Mouse (Mus musculus) liver, postnatal 0 days (tissue): Measurements from ENCODE around the gene Dnajb12. TPM values are rescaled to one million over a fixed set of nuclear protein-coding genes. Genes with fewer than 3 reads are reported as not detected.

Source experiments
- ATAC-seq: fragments of 200-750 bp; cut with Nextera tagmentation; 2 replicates; pipeline ENCODE4 v1.8.0; 2017; ENCODE audit warnings: mild to moderate bottlenecking, moderate library complexity
- DNase-seq: peaks from one replicate; pipeline ENCODE4 v3.0.0-alpha.2; 2016
- H3K27ac ChIP-seq: fragments of 300-500 bp; sonication (generic); 2 replicates; pipeline ENCODE4 v1.5.1; 2014; ENCODE audit warnings: antibody characterized with exemption, moderate library complexity, mild to moderate bottlenecking, low read depth
- H3K27me3 ChIP-seq: fragments of 300-500 bp; sonication (generic); 2 replicates; pipeline ENCODE4 v1.6.1; 2014; ENCODE audit warnings: low read length, control low read depth, mixed read lengths; ENCODE audit not compliant: insufficient read depth
- H3K36me3 ChIP-seq: fragments of 300-500 bp; sonication (generic); replicated peaks from 2 replicates; pipeline ENCODE4 v1.6.1; 2014; ENCODE audit warnings: mild to moderate bottlenecking, control low read depth, low read length, moderate library complexity, mixed read lengths; ENCODE audit not compliant: insufficient read depth
- H3K4me1 ChIP-seq: fragments of 300-500 bp; sonication (generic); 2 replicates; pipeline ENCODE4 v1.6.1; 2014; ENCODE audit warnings: antibody characterized with exemption, mild to moderate bottlenecking, control low read depth; ENCODE audit not compliant: insufficient read depth
- H3K4me2 ChIP-seq: fragments of 300-500 bp; sonication (generic); 2 replicates; pipeline ENCODE4 v1.6.1; 2014; ENCODE audit warnings: low read depth, mild to moderate bottlenecking, low read length, moderate library complexity, mixed read lengths
- H3K4me3 ChIP-seq: fragments of 300-500 bp; sonication (generic); 2 replicates; pipeline ENCODE4 v1.5.1; 2014; ENCODE audit warnings: low read depth, low read length
- H3K9ac ChIP-seq: fragments of 300-500 bp; sonication (generic); replicated peaks from 2 replicates; pipeline ENCODE4 v1.6.1; 2014; ENCODE audit warnings: mild to moderate bottlenecking, moderate library complexity
- H3K9me3 ChIP-seq: fragments of 300-500 bp; sonication (generic); 2 replicates; pipeline ENCODE4 v1.6.1; 2016; ENCODE audit warnings: mild to moderate bottlenecking, control low read depth, low read length, mixed read lengths
- CTCF ChIP-seq: sonication (generic); IDR thresholded peaks from 2 replicates; pipeline ENCODE4 v1.5.1; 2016; ENCODE audit warnings: antibody characterized with exemption, low read depth
- EP300 ChIP-seq: IDR thresholded peaks from 2 replicates; pipeline ENCODE4 v1.6.1; 2016; ENCODE audit warnings: antibody characterized with exemption, low read depth, mild to moderate bottlenecking
- WGBS: fragments of 180-500 bp; shearing (Covaris S2); extraction: QIAGEN DNeasy Blood & Tissue Kit; methylation state at CpG from one replicate; pipeline ENCODE4 v1.1.7; 2014; ENCODE audit not compliant: insufficient replicate concordance; 5-methylcytosine and 5-hydroxymethylcytosine counted together
- polyA plus RNA-seq: library from polyadenylated mRNA; unstranded; fragments of >200 nt; fragmentation: Nextera tagmentation; extraction: Ambion mirVana; gene quantifications from 2 replicates; pipeline ENCODE4 v1.2.1, GENCODE M21; 2015

Dnajb12 gene
- polyA plus RNA-seq, 1 experiment from 2014 or later, result 17.0 TPM

DNA sequence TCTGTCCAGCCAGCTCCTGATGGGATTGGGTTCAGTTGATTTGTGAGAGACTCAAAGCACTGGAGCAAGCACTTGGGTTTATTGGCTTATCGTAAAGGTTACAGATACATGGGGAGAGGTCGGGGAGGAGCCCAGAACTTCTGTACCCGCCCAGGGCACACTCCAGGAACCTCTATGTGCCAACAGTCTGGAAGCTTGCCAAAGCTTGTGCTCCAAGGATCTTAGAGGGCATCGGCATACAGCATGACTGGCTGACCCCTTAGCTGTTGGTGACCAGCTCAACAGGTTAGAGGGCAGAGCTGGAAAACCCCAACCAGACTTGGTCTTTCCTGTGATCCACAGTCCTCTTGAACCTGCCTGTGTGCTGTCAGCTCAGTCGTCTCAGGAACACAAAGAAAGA is 22.2 kb upstream of the Dnajb12 start:
- H3K4me2 ChIP-seq, result no peak overlapping the region
- H3K4me1 ChIP-seq, result no peaks in the 10 kb centered on the region
- DNase-seq (no peak), ATAC-seq (no peak)
- TF ChIP-seq EP300, result no peak
- no peak for TF ChIP-seq CTCF
- H3K27me3 ChIP-seq, result no peaks in the 10 kb centered on the region
- H3K27ac ChIP-seq, result no peak overlapping the region
- H3K4me3 ChIP-seq, result no peak overlapping the region
- H3K9ac ChIP-seq, result no peak overlapping the region
- no peaks in the 10 kb centered on the region; the same call in 1 of the 2 replicates for H3K36me3 ChIP-seq
- no peaks in the 10 kb centered on the region for H3K9me3 ChIP-seq
- 79% methylated on average over 5 of the region's 5 CpGs for WGBS

DNA sequence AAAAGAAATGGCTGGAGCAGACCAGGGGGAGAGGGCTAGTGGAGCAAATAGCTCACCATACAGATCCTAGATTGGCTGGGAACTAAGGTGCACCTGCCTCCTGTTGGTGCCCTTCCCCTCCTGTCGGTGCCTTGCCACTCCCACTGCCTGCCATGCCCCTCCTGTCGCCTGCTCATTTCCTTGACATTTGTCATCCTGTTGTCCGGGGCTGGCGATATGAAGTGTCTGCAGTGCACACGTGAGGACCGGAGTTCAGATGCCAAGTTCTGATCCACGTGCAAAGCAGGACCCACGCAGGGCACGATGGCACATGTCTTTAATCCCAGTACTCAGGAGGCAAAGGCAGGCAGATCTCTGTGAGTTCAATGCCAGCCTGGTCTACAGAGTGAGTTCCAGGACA is 18.7 kb upstream of the Dnajb12 start:
- no peak for TF ChIP-seq CTCF
- TF ChIP-seq EP300, result no peak
- ATAC-seq (no peak), DNase-seq (no peak)
- Histone ChIP-seq H3K36me3 (peaks cover 6% of the 10 kb centered on the region), H3K4me3 (no peak overlapping the region), H3K27me3 (no peaks in the 10 kb centered on the region), H3K4me2 (no peak overlapping the region), H3K9me3 (no peaks in the 10 kb centered on the region), H3K9ac (no peak overlapping the region), H3K4me1 (no peaks in the 10 kb centered on the region), H3K27ac (no peak overlapping the region)
- 64% methylated on average over 9 of the region's 9 CpGs for WGBS

DNA sequence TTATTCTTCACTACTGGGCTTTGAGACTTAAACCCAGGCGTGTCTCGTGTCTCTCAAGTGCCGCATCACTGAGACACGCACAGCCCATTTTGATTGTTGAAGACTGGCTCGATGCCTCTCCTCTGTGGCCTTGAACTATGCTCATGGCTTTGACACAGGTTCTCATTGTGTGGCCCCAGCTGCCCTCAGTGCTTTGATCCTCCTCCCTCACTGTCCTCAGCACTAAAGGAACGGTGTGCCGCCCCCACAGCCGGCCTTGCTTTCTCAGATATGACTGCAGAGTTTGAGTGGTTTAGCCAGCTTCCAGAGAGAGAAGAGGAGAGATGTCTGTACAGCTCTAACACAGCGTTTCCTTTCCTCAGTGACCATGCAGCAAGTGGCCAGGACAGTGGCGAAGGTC is 18.2 kb upstream of the Dnajb12 start:
- Histone ChIP-seq H3K9me3 (no peaks in the 10 kb centered on the region), H3K27me3 (no peaks in the 10 kb centered on the region), H3K4me1 (no peaks in the 10 kb centered on the region), H3K4me2 (no peak overlapping the region), H3K27ac (no peak overlapping the region), H3K4me3 (no peak overlapping the region), H3K36me3 (peaks cover 6% of the 10 kb centered on the region), H3K9ac (no peak overlapping the region)
- TF ChIP-seq EP300 (no peak), CTCF (no peak)
- 79% methylated on average over 10 of the region's 10 CpGs for WGBS
- no peak for ATAC-seq
- DNase-seq, result no peak

- DNase-seq (no peak), ATAC-seq (no peak)
- Histone ChIP-seq H3K36me3 (peaks cover 6% of the 10 kb centered on the region), H3K9ac (no peak overlapping the region), H3K4me1 (no peaks in the 10 kb centered on the region), H3K27me3 (no peaks in the 10 kb centered on the region), H3K4me3 (no peak overlapping the region), H3K27ac (no peak overlapping the region), H3K4me2 (no peak overlapping the region), H3K9me3 (no peaks in the 10 kb centered on the region)
- TF ChIP-seq EP300, result no peak
- no peak for TF ChIP-seq CTCF
- WGBS, result 83% methylated on average over 6 of the region's 6 CpGs
These were observed 16.4 kb upstream of the Dnajb12 start for GRCm38 (mm10) chr10:59862816-59863440.

- H3K27ac ChIP-seq, result no peak overlapping the region
- WGBS, result 73% methylated on average over 4 of the region's 4 CpGs
- no peak for DNase-seq
These were observed 15.7 kb upstream of the Dnajb12 start for GRCm38 (mm10) chr10:59863620-59864019.

GRCm38 (mm10) chr10:59864232-59864875 is 15.0 kb upstream of the Dnajb12 start:
- DNase-seq (no peak), ATAC-seq (no peak)
- Histone ChIP-seq H3K9ac (no peak overlapping the region), H3K36me3 (peaks cover 6% of the 10 kb centered on the region), H3K4me3 (no peak overlapping the region), H3K27ac (no peak overlapping the region), H3K27me3 (no peaks in the 10 kb centered on the region), H3K4me2 (no peak overlapping the region), H3K9me3 (no peaks in the 10 kb centered on the region), H3K4me1 (no peaks in the 10 kb centered on the region)
- WGBS, result 82% methylated on average over 19 of the region's 19 CpGs
- TF ChIP-seq EP300 (no peak), CTCF (no peak)

More at GRCm38 (mm10) chr10:59863620-59864019, 15.7 kb upstream of the Dnajb12 start:
- H3K4me3 ChIP-seq, result no peak overlapping the region
- H3K4me1 ChIP-seq, result no peaks in the 10 kb centered on the region
- peaks cover 6% of the 10 kb centered on the region for H3K36me3 ChIP-seq
- ATAC-seq, result no peak
- H3K4me2 ChIP-seq, result no peak overlapping the region
- TF ChIP-seq EP300 (no peak), CTCF (no peak)
- H3K27me3 ChIP-seq, result no peaks in the 10 kb centered on the region
- no peak overlapping the region for H3K9ac ChIP-seq
- no peaks in the 10 kb centered on the region for H3K9me3 ChIP-seq
